Mouse (Mus musculus): Measurements from ENCODE around the gene Suds3.

DNA sequence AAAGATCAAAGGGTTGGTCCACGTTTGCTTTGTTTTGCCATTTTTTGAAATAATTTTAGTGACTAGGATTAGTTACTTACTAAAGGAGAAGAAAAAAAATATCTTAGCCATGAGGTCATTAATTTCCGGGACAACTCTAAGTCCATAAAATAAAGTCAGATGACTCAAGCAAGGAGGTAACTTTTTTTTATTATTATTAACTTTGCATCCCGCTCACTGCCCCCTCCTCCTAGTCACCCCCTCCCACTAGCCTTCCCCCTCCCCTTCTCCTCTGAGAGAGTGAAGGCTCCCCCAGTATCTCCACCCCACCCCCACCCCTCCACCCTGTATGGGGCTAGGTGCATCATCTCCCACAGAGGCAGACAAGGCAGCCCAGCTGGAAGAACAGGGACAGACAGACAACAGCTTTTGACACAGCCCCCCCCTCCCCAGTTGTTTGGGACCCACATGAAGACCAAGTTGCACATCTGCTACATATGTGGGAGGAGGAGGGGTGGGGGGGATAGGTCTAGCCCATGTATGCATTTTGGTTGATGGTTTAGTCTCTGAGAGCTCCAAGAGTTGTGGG is 19.1 kb upstream of the Suds3 start:
- no peak for TF ChIP-seq CTCF (IDR thresholded peaks at IDR 0.05; ENCODE audit: low read depth)
- no peak for TF ChIP-seq EP300 (IDR thresholded peaks at IDR 0.05; ENCODE audit: low read depth)
